Mouse (Mus musculus) kidney, adult 8-10 months (tissue): ENCODE measurements around the gene Filip1l.

ENCODE experiments used
- DNase-seq, 2 experiments: peaks; one replicate each; pipeline ENCODE4 v3.0.0; 2022

Gene Filip1l

DNA sequence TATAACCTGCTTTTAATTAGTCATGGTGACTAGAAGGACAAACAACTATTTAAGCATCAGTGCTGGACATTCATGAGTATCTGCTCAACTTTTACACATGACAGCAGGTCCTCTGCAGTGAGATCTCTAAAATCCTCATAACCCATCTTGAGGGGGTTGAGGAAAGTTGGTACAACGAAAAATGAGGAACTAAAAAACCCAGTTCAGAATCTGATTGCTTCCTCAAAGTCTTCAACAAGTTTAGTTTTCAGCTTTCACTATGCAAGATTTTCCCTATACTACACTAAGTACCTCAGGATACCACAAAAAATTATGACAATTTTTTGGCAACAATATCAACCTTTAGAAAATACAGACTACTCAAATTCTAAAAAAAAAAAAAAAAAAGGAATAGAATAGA, 181.5 kb downstream of the Filip1l start:
- no peak for DNase-seq

DNA sequence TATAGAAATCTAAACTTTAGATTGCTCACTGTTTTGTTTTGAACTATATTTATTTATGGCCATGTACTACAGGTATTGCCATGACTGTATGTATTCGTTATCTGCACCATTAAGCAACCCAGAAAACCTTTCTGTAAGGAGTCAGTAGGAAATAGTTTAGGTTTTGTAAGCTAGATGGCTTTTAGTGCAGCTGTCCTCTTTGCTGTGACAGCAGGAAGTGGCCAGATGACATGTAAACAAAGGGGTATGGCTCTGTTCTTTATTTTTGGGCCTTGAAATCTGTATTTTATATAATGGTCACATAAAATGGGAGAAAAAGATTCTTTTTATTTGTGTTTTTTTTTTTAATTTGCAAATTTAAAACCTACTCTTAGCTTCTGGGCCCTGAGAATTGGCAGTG, 181.9 kb downstream of the Filip1l start:
- no peak for DNase-seq

DNA sequence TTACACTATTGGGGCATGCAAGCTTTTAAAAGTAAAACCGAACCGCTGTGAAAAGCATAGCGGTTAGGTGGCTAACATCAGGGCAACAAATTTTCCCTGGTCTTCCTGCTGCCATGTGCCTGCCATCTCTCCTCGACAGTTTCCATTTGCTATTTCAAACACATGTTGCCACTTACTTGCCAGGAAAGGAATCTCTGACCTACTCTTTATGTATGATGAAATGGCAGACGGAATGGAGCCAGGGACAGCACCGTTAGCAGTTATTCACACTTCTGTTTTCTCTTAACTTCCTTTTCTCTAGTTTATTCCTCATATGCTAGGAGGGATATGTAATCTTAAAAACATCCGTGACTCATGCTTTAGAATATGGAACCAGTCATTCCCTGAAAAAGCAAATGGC, 183.6 kb downstream of the Filip1l start:
- no peak for DNase-seq

DNA sequence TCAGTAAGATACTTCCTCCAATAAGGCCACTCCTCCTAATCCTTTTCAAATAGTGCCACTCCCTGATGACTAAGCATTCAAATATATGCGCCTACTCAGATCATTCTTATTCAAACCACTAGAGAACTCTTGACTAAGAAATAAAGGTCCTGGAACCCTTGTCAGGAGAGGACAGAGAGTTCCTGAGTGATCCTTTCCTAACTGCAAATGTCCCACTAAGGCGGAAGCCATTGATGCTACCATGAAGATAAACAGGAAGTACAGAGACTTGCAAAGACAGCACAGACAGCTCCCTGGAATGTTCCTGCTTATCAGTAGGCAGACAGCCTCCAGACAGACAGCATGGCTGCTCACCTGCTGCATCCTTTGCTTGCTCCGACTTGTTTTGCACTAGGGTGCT, 190.3 kb downstream of the Filip1l start:
- no peak for DNase-seq

DNA sequence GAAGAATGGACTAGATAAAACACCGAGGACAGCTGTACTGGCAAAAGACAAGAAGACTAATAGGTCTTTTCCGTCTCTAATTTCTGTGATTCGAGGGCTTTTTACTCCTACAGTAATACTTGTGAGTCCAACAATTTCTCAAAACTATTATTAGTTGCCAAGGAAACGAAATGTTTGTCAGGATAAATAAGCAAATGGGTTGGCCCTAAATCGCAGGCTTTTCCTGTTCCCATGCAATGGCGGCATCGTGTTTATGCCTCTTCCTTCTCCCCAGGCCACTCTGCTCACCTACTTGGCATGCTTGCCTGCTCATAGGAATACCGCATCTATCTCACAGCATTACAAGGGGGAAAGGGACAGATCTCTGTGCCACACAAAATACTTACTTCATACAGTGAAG, 191.5 kb downstream of the Filip1l start:
- no peak for DNase-seq

DNA sequence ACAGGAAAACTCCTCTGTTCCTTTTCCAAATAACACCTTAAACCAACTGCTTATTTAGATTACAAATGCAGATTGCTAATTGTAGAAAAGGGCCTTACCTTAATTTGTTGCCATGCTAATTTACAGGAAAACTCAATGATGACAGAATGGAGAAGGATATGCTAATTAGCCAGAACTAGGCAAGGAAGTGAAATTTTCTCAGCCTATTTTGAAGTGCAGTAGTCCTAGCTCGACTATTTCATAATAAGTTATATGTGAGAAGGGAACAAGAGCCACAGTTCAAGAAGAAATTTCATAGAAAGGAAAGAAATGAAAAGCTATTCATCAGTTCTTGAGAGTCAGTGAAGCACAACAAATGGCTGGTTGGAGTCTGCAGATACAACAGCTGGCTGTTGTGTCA, 193.5 kb downstream of the Filip1l start:
- DNase-seq, result no peak

- DNase-seq, result no peak
Measured at GRCm38 (mm10) chr16:57548608-57549007, 195.7 kb downstream of the Filip1l start.

- peak; percentile 53 to 67 for DNase-seq
Measured at GRCm38 (mm10) chr16:57549061-57550037, 196.5 kb downstream of the Filip1l start.

DNA sequence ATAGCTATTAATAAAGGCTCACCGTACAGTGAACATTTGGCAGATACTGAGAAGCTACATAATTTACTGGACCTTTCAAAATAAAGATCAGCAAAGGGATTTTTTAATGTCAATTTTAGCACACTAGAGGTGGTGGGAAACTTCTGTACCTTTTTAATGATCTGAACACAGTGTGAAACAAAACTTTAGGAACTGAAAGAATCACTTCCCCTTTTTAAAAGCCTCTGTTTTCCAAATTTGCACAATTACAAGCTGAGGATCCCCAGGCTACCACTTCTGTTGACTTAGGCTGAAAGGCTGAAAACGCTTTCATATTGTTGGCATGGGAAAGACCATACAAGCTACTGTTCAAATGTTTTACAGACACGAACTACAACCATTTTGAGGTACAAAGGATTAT, 197.2 kb downstream of the Filip1l start:
- DNase-seq, result no peak

DNA sequence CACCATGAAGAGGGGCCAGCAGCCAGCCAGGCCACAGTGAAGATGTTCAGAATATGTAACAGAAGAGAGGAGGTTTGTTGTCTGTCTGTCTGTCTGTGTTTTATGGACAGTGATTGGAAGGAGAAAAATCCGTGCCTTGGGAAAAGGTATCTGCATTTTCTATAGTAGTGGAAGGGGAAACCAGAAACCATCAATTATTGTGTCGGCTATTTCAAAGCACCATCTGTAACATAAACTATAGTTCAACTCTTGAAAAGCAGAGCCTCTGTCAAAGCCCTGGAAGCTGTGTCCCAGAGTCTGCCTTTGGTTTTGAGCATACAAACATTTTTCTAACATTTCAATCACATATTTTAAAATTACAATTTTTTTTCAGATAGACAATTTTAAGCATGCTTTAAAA, 197.9 kb downstream of the Filip1l start:
- DNase-seq, result no peak

GRCm38 (mm10) chr16:57551617-57552016, 198.7 kb downstream of the Filip1l start:
- DNase-seq, result no peak

- DNase-seq, result no peak
Measured at GRCm38 (mm10) chr16:57552709-57553108, 199.8 kb downstream of the Filip1l start.

- no peak for DNase-seq
Measured at GRCm38 (mm10) chr16:57553235-57553634, 200.3 kb downstream of the Filip1l start.

- DNase-seq, result peak in 1 of 2 experiments; percentile 22
Measured at GRCm38 (mm10) chr16:57554886-57555400, 202.1 kb downstream of the Filip1l start.

- DNase-seq, result peak; percentile 37 to 50
Measured at GRCm38 (mm10) chr16:57555667-57556066, 202.8 kb downstream of the Filip1l start.

DNA sequence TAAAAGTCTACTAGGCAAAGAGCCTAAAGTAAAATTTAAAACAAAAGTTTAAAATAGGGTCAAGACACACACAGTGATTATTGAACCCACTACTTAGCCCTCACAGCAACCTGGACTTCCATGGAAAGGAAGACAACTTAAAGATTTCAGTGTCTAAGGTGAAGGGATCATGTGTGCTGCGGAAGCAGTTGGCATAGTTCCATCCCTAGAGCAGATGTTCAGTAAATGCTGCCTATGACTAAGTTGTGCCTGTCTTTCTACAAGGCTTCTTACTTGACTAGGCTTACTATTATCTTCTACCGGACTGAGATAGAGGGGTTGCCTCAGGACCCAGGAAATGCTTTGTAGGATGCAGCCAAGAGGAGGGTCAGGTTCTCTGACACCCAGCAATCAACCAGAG, 203.4 kb downstream of the Filip1l start:
- DNase-seq, result no peak

- DNase-seq, result no peak
Measured at GRCm38 (mm10) chr16:57558258-57558657, 205.4 kb downstream of the Filip1l start.

DNA sequence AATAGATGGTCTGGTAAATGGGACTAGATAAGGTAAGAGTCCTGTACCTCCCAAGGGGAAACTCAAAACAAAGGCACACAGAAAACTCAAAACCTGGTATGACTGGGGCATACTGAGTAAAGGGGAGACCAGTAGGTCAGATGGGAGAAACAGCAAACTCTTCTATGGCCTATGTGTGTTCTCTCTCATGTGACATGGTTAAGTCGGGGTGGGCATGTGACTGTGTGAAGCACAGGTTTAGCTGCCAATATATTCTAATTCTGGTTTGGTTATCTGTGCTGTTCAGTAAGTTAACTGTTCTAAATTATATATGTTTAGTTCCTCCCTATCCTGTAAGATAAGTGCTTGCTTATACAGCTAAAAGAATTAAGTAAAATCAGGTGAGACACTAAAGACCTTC, 207.3 kb downstream of the Filip1l start:
- no peak for DNase-seq

DNA sequence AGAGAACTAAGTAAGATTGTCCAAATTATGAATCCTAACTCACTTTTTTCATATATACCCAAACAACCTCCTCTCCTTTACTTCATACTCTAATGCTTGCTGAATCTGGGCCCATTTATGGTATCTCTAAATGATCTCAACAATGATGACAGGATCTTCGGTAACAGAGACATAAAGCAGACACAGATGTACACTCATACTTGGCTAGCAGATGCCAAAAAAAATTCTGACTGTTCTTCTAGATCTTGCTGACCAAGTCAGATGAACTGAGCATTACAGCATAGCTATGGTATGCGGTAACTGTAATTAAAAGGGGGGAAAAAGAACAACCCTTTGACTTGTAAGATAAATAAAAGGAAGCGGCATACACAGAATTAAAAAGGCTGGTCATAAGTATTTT, 210.6 kb downstream of the Filip1l start:
- DNase-seq, result no peak

- no peak for DNase-seq
Measured at GRCm38 (mm10) chr16:57564807-57565206, 211.9 kb downstream of the Filip1l start.

DNA sequence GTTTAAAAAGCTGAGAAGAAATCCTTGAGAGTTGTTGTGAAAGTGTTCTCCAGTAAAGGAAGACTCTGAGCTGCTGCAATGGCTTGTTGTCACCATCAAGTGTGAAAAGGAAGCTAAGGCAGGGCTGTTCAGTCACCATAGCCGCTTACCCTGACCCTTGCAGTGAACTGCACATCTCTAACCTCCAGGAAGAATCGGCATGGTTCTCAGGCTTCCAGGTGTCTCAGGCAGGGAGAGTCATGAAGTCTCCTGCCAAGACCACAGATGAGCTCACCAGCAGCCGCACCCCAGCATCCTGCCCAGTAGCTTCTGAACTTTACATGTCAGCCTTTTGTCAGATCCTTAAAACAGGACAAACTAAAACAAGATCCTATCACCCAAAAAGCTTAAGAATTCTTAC, 213.3 kb downstream of the Filip1l start:
- no peak for DNase-seq

GRCm38 (mm10) chr16:57568648-57569404, 215.9 kb downstream of the Filip1l start:
- no peak for DNase-seq

- DNase-seq, result no peak
Measured at GRCm38 (mm10) chr16:57570789-57571311, 218.0 kb downstream of the Filip1l start.
